Mouse (Mus musculus) left cerebral cortex, postnatal 14 days (tissue): ENCODE measurements around the gene Rere. TPM values are rescaled to one million over a fixed set of nuclear protein-coding genes. Genes with fewer than 3 reads are reported as not detected.

ENCODE experiments used
- DNase-seq, 2 experiments: peaks; one replicate each; pipeline ENCODE4 v3.0.0; 2021 to 2022; ENCODE audit warnings: low spot score in 2 of 2, mixed read lengths in 1 of 2
- intact Hi-C: fragments of 180-260 bp; cut with DNase I; formaldehyde crosslinking; loops from one replicate; pipeline ENCODE4 v1.15.1; 2025
- total RNA-seq, 2 experiments: library from RNA; stranded (reverse); gene quantifications; 2 replicates each; pipeline ENCODE4 v1.2.3; 2021

Rere gene
- total RNA-seq, 2 experiments from 2014 or later: 95.6 to 100 TPM

- intact Hi-C loops: no loop called here
- DNase-seq: no peak
These were observed 44.6 kb downstream of the Rere start for GRCm38 (mm10) chr4:150326005-150326404.

DNA sequence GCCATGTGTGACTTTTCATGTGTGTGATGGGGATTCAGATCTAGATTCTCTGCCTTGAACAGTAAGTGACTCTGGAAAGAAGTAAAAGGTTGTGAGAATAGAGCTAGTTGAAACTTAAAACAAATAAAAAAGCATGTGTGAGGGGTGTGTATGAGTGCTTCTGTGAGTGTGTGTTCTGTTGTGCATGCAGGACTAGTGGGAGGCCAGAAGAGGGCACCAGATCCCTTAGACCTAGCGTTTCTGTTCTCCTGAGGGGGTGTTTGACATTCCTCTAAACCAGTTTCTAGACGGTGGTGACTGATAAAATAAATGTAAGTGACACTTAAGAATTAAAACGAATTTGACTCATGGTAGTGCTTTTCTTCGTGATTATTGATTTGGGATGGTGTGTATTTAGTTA, 46.0 kb downstream of the Rere start:
- DNase-seq: no peak
- intact Hi-C loops: no loop called here

DNA sequence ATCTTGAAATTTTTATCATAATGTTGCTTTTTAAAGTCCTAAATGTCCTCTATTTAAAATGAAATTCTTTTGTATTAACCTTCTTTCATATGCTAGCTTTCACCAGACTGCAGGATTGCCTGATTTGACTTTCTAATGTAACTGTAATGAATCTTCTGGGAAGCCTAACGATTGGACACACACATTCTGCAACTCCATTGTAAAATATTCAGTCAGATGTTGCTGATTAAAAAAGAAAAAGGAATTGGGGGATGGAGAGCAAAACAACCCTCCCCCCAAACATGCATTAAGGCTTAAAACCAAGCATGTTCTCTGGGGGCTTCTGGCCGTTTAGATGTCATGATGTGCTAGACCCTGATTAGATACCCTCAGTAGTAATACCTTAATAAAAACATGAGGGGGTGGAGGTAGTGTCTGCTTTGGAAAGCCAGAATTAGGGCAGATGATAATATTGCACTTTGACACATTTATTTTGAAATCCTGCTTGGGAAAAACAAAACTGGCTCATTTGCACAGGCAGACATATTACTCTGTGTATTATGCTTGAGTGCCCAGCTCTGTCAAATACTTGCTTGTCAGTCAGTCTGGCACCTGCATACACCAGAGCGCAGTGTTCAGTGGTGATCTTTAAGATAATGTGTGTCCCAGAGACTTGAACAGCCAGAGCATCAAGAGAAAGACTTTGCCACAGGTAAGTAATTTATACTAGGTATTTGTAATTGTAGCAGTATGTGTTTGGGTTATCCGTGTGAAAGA, 52.7 kb downstream of the Rere start:
- DNase-seq: no peak
- intact Hi-C loops: loop anchor here (5.0 kb wide), 1 partner anchor 52 kb away; the partner anchor contains the start of gene Rere

- intact Hi-C loops: no loop called here
- DNase-seq: no peak
These were observed 55.8 kb downstream of the Rere start for GRCm38 (mm10) chr4:150337260-150337659.

DNA sequence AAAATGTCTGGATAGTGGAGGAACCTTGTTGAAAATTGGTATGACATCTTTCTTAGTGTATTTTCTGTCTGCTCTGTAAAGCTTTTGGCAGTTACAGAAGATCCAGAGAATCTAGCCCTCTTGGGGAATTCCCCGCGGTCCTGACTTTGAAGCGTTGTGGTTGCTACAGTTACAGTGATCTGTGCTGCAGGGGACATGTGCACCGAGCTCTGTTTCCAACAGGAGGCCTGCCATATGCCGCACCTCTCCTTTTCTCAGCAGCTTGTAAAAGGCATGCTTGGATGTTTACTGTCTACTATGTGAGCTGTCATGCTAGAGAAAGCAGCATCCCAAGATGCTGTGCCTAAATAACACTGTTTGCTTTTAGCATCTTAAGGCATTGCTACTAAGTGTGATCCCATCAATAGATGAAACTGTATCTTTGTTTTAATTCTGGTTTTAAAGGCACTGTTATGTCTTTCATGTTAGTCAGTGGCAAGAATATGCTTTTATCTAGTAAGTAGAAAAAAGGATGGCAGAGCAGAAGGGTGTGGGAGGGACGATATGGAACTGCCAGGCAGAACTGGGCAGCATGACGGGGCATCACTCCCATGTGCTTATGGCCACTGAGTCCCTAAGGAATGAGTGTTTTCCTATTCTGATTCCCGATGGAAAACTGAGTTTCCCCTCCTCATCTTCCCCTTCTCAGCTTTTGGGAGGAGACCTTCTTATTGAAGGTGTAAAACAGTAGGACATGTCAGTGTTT, 57.6 kb downstream of the Rere start:
- peak; percentile 53 to 82 for DNase-seq
- intact Hi-C loops: no loop called here

DNA sequence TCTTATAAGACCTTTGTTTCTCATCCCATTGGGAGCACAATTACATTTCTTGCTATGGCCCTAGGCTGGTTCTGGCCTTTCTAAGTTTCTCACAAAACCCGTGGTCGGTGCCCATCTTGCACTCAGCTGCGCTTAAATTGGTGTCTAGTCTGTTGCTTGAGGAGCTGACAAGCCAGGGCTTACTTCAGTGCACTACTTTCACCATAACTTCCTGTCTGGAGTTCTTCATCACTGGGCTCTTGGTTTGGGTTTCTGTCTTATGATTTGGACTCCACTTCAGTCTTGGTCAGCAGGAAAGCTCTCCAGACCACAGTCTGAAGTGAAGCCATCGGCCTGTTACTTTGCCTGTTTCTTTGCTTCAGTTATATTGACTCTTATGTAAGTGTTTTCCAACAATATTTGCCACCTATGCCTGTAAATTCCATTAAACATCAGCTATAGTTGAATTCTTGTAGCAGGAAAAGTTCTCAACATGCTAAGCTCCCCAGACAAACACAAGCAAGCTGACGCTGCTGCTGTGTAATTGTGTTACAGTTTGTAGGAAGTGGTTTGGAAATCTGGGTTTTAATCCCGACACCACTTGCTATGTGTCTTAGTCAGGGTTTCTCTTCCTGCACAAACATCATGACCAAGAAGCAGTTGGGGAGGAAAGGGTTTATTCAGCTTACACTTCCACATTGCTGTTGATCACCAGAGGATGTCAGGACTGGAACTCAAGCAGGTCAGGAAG, 59.5 kb downstream of the Rere start:
- no peak for DNase-seq
- intact Hi-C loops: loop anchor here (10.0 kb wide), 1 partner anchor 284 kb away; no protein-coding TSS in a partner anchor

DNA sequence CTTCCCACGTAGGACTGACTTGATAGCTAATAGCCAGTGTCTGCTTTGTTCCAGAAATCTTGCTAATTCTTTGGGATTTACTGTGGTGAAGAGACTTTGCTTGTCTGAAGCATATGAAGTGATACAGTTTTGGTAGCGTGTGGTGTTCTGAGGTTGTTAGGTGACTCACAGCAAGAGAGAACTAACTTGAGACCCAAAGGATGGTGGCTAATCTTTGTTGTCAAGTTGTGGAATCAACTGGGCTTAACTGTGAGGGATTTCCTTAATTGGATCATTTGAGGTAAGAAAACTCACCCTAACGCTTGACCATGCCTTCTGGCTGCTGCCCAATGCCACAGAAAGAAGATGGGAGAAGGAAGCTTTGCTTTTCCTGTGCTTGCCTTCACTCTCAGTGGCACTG, 63.1 kb downstream of the Rere start:
- intact Hi-C loops: loop anchor here (10.0 kb wide), 1 partner anchor 280 kb away; no protein-coding TSS in a partner anchor
- no peak for DNase-seq

DNA sequence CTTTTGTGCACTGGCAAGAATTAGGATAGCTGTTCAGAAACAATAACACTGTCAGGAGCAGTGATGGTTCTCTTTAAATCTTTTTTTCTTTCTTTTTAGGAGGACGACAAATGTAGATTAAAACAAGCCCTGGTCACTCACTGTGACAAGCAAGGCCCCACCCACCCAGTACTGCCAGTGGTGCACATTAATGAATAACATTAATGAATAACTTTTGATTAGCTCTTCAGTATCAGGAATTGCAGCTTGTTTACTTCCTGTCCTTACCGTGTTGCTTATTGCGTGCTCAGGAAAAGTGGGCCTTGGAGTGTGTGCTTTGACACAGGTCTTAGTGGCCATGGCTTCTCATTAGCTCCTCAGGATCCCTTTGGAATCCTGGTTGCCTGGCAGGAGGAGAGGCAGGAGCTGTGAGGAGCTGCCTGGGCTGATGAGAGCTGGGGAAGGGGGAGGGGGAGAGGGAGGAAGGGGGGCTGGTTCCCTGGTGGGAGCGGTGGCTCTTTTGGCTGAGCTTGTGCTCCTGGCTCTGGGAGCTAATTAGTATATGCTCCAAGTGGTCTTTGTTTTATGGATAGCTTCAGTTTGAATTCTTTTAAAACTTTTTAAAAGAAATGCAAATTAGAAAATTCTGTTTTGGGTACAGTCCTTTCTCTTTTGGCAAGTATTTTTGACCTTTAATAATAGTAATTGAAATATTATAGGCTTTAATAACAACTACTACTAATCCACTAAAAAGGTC, 65.4 kb downstream of the Rere start:
- intact Hi-C loops: loop anchor here (5.0 to 10.0 kb wide), 2 partner anchors 120 to 278 kb away; no protein-coding TSS in a partner anchor
- DNase-seq: no peak

- peak; percentile 28 to 36 for DNase-seq
- intact Hi-C loops: loop anchor here (5.0 to 10.0 kb wide), 2 partner anchors 120 to 277 kb away; no protein-coding TSS in a partner anchor
These were observed 65.9 kb downstream of the Rere start for GRCm38 (mm10) chr4:150347387-150347672.

DNA sequence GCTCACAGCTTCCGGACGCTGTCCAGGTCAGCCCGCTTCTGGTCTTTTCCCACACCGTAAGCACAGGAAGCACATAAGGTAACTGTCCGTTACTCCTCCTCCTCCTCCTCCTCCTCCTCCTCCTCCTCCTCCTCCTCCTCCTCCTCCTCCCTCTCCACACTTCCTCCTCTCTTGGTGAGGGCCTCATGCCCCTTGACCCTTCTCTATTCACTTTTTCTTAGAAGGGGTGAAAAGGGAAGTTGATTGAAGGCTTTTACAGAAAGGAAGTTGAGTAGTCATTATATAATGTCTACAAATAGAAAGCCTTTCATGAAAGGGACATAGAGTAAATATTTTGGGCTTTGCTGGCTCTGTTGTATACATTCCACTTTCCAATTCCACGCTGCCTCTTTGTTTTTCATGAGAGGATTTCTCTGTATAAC, 68.2 kb downstream of the Rere start:
- intact Hi-C loops: loop anchor here (5.0 to 10.0 kb wide), 2 partner anchors 118 to 275 kb away; no protein-coding TSS in a partner anchor

GRCm38 (mm10) chr4:150351419-150352075, 70.1 kb downstream of the Rere start:
- intact Hi-C loops: no loop called here
- no peak for DNase-seq

More for the DNA sequence above, 68.2 kb downstream of the Rere start:
- no peak for DNase-seq

DNA sequence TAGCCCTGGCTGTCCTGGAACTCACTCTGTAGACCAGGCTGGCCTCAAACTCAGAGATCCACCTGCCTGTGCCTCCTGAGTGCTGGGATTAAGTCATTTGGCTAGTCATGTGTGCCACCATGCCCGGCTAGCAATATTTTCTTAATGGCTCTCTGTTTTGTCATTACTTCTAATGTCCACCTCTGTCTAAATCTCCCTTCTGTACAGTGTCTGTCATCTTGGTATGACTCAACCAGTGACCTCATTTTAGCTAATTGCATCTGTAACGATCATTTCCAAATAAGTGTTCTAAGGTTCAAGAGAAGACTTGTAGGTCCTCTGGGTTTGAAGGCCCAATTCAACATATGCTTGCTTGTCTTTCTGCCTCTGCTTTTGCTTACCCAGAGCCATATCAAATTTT, 71.3 kb downstream of the Rere start:
- DNase-seq: no peak
- intact Hi-C loops: no loop called here

DNA sequence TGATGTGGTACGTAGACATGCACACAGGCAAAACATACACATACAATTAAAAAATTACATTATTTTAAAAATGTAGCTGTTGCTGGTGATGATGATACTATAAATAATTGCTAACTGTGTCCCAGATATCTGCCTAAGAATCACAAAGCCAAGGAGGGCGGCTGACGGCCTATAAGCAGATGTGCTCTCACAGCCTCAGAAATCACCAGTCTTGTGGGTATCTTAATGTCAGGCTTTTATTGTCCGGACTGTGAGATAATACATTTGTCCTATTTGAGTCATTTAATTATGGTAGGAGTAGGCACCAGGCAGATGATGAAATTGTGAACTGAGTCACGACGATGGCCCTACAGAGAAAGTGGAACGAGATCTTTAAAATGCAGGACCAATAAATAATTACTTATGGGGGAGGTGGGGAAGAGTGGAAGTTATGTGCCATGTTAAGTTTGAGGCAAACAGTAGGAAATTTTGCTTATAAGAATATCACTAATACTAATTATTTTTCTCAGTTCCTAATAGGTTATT, 72.0 kb downstream of the Rere start:
- intact Hi-C loops: no loop called here
- no peak for DNase-seq

DNA sequence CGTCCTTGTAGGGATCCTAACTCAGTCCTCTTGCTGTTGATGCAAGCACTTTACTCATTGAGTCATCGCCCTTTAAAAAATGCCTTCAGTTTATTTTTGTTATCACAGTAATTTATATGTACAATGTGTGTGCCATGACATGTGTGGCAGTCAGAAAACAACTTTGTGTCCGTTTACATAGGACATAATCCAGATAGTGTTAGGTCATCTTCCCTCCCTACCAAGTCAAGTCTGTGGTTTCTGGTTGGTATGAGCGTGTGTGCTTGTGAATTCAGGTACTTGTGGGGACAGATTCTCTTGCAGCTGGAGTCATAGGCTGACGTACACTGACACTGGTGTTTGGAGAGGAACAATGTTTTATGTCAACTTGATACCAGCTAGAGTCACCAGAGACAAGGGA, 74.4 kb downstream of the Rere start:
- DNase-seq: no peak
- intact Hi-C loops: no loop called here

- no peak for DNase-seq
- intact Hi-C loops: no loop called here
These were observed 80.7 kb downstream of the Rere start for GRCm38 (mm10) chr4:150361986-150362691.

DNA sequence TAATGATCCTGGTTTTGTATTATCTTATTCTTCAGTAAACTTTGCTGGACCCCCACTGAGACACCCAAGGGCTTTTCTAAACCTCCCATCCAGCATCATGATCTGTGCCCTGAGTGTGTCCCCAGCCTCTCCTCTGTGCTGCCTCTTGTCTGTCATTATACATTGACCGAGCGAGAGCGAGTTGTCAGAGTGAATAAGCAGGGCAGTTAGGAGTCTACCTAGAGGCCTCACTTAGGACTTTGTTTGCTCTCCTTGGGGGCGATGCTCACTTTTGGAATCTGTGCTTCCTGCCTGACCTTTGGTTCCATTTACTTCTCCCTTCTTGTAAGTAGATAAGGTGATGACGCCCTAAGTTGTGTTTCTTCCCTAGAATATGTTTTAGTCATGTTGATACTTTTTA, 81.4 kb downstream of the Rere start:
- DNase-seq: no peak
- intact Hi-C loops: no loop called here

- intact Hi-C loops: no loop called here
- DNase-seq: no peak
These were observed 83.3 kb downstream of the Rere start for GRCm38 (mm10) chr4:150364786-150365185.
